Mouse (Mus musculus) embryonic facial prominence, embryonic 14.5 days (tissue): ENCODE data around the gene Gm12248. TPM values are rescaled to one million over a fixed set of nuclear protein-coding genes. Genes with fewer than 3 reads are reported as not detected.

Source experiments
- ATAC-seq: fragments of 200-750 bp; cut with Nextera tagmentation; 2 replicates; pipeline ENCODE4 v1.8.0; 2017; ENCODE audit warnings: low read depth, moderate number of reproducible peaks, moderate TSS enrichment
- DNase-seq: peaks from one replicate; pipeline ENCODE4 v3.0.0-alpha.2; 2015; ENCODE audit warnings: low spot score
- H3K27ac ChIP-seq: fragments of 300-500 bp; sonication (generic); replicated peaks from 2 replicates; pipeline ENCODE4 v1.5.1; 2014; ENCODE audit warnings: low read depth, mild to moderate bottlenecking, low read length, moderate library complexity
- H3K27me3 ChIP-seq: fragments of 300-500 bp; sonication (generic); replicated peaks from 2 replicates; pipeline ENCODE4 v1.6.1; 2014; ENCODE audit warnings: low read length; ENCODE audit not compliant: control insufficient read depth, insufficient read depth
- H3K36me3 ChIP-seq: fragments of 300-500 bp; sonication (generic); 2 replicates; pipeline ENCODE4 v1.6.1; 2014; ENCODE audit warnings: low read length, mixed read lengths; ENCODE audit not compliant: control insufficient read depth, insufficient read depth
- H3K4me1 ChIP-seq: fragments of 300-500 bp; sonication (generic); 2 replicates; pipeline ENCODE4 v1.6.1; 2014; ENCODE audit warnings: antibody characterized with exemption, low read length; ENCODE audit not compliant: control insufficient read depth, insufficient read depth
- H3K4me2 ChIP-seq: fragments of 300-500 bp; sonication (generic); 2 replicates; pipeline ENCODE4 v1.6.1; 2014; ENCODE audit warnings: low read depth, mild to moderate bottlenecking, low read length, moderate library complexity, mixed read lengths
- H3K4me3 ChIP-seq: fragments of 300-500 bp; sonication (generic); 2 replicates; pipeline ENCODE4 v1.5.1; 2014; ENCODE audit warnings: low read depth, mild to moderate bottlenecking, low read length
- H3K9ac ChIP-seq: fragments of 300-500 bp; sonication (generic); 2 replicates; pipeline ENCODE4 v1.6.1; 2014; ENCODE audit warnings: low read depth, mild to moderate bottlenecking, low read length, moderate library complexity, mixed read lengths
- H3K9me3 ChIP-seq: fragments of 300-500 bp; sonication (generic); 2 replicates; pipeline ENCODE4 v1.6.1; 2016; ENCODE audit warnings: low read length; ENCODE audit not compliant: control insufficient read depth
- WGBS: fragments of 180-500 bp; shearing (Covaris S2); extraction: QIAGEN DNeasy Blood & Tissue Kit; methylation state at CpG from one replicate; pipeline ENCODE4 v1.1.7; 2014; 5-methylcytosine and 5-hydroxymethylcytosine counted together
- polyA plus RNA-seq: library from polyadenylated mRNA; unstranded; fragments of >200 nt; fragmentation: Nextera tagmentation; extraction: Ambion mirVana; gene quantifications from 2 replicates; pipeline ENCODE4 v1.2.1, GENCODE M21; 2014

Gene Gm12248
- polyA plus RNA-seq, 1 experiment from 2014 or later, result not detected

- DNase-seq, result peak; percentile 55
- WGBS, result 64% methylated on average over 7 of the region's 7 CpGs
- H3K9ac ChIP-seq, result no peak overlapping the region
Measured at GRCm38 (mm10) chr11:58126397-58127160, 33.6 kb upstream of the Gm12248 start.

GRCm38 (mm10) chr11:58125021-58125420 lies 32.1 kb upstream of the Gm12248 start:
- no peak overlapping the region for H3K4me3 ChIP-seq
- DNase-seq (no peak), ATAC-seq (no peak)
- no peaks in the 10 kb centered on the region for H3K9me3 ChIP-seq
- no peaks in the 10 kb centered on the region for H3K4me1 ChIP-seq
- no peaks in the 10 kb centered on the region for H3K27me3 ChIP-seq
- H3K27ac ChIP-seq, result no peak overlapping the region
- WGBS, result 91% methylated on average over 11 of the region's 11 CpGs
- H3K4me2 ChIP-seq, result no peak overlapping the region
- H3K36me3 ChIP-seq, result peaks cover 86% of the 10 kb centered on the region
- no peak overlapping the region for H3K9ac ChIP-seq

More at GRCm38 (mm10) chr11:58126397-58127160, 33.6 kb upstream of the Gm12248 start:
- H3K27me3 ChIP-seq, result no peaks in the 10 kb centered on the region
- H3K4me2 ChIP-seq, result no peak overlapping the region
- H3K27ac ChIP-seq, result no peak overlapping the region
- H3K9me3 ChIP-seq, result no peaks in the 10 kb centered on the region
- H3K4me1 ChIP-seq, result no peaks in the 10 kb centered on the region
- peaks cover 85% of the 10 kb centered on the region for H3K36me3 ChIP-seq
- no peak overlapping the region for H3K4me3 ChIP-seq
- no peak for ATAC-seq

GRCm38 (mm10) chr11:58123711-58124110 lies 30.8 kb upstream of the Gm12248 start:
- WGBS, result 83% methylated on average over 2 of the region's 2 CpGs
- no peaks in the 10 kb centered on the region for H3K4me1 ChIP-seq
- H3K27me3 ChIP-seq, result no peaks in the 10 kb centered on the region
- H3K4me3 ChIP-seq, result no peak overlapping the region
- no peaks in the 10 kb centered on the region for H3K9me3 ChIP-seq
- no peak overlapping the region for H3K27ac ChIP-seq
- peaks cover 86% of the 10 kb centered on the region for H3K36me3 ChIP-seq
- no peak overlapping the region for H3K9ac ChIP-seq
- no peak overlapping the region for H3K4me2 ChIP-seq
- DNase-seq (no peak), ATAC-seq (no peak)

GRCm38 (mm10) chr11:58121351-58121750 lies 28.4 kb upstream of the Gm12248 start:
- Histone ChIP-seq H3K4me3 (no peak overlapping the region), H3K36me3 (peaks cover 84% of the 10 kb centered on the region), H3K9me3 (no peaks in the 10 kb centered on the region), H3K4me1 (no peaks in the 10 kb centered on the region), H3K9ac (no peak overlapping the region), H3K4me2 (no peak overlapping the region), H3K27ac (no peak overlapping the region), H3K27me3 (no peaks in the 10 kb centered on the region)
- 93% methylated on average over 9 of the region's 9 CpGs for whole genome bisulfite sequencing
- ATAC-seq, result no peak
- no peak for DNase-seq

- Histone ChIP-seq H3K9ac (no peak overlapping the region), H3K4me2 (no peak overlapping the region), H3K27me3 (no peaks in the 10 kb centered on the region), H3K4me3 (no peak overlapping the region), H3K4me1 (no peaks in the 10 kb centered on the region), H3K27ac (no peak overlapping the region), H3K36me3 (peaks cover 90% of the 10 kb centered on the region), H3K9me3 (no peaks in the 10 kb centered on the region)
- WGBS, result 62% methylated on average over 3 of the region's 3 CpGs
- ATAC-seq, result no peak
- no peak for DNase-seq
Measured at GRCm38 (mm10) chr11:58120655-58121054, 27.7 kb upstream of the Gm12248 start.

- peaks cover 96% of the 10 kb centered on the region for H3K36me3 ChIP-seq
- no peaks in the 10 kb centered on the region for H3K4me1 ChIP-seq
- no peak overlapping the region for H3K9ac ChIP-seq
- no peak for ATAC-seq
- H3K27me3 ChIP-seq, result no peaks in the 10 kb centered on the region
- H3K27ac ChIP-seq, result no peak overlapping the region
- no peak overlapping the region for H3K4me3 ChIP-seq
- H3K9me3 ChIP-seq, result no peaks in the 10 kb centered on the region
- DNase-seq, result no peak
- H3K4me2 ChIP-seq, result no peak overlapping the region
- 86% methylated on average over 10 of the region's 10 CpGs for WGBS
Measured at GRCm38 (mm10) chr11:58117044-58117652, 24.2 kb upstream of the Gm12248 start.

GRCm38 (mm10) chr11:58116560-58116959 lies 23.6 kb upstream of the Gm12248 start:
- Histone ChIP-seq H3K9ac (no peak overlapping the region), H3K4me2 (no peak overlapping the region), H3K4me3 (no peak overlapping the region), H3K4me1 (no peaks in the 10 kb centered on the region), H3K9me3 (no peaks in the 10 kb centered on the region), H3K36me3 (peaks cover 96% of the 10 kb centered on the region), H3K27me3 (no peaks in the 10 kb centered on the region), H3K27ac (no peak overlapping the region)
- DNase-seq (no peak), ATAC-seq (no peak)
- WGBS, result 69% methylated on average over 1 of the region's 1 CpGs

- Histone ChIP-seq H3K9ac (no peak overlapping the region), H3K9me3 (no peaks in the 10 kb centered on the region), H3K27me3 (no peaks in the 10 kb centered on the region), H3K4me3 (no peak overlapping the region), H3K27ac (no peak overlapping the region), H3K36me3 (peaks cover 34% of the 10 kb centered on the region), H3K4me1 (peaks cover 11% of the 10 kb centered on the region), H3K4me2 (no peak overlapping the region)
- ATAC-seq, result no peak
- 85% methylated on average over 4 of the region's 4 CpGs for WGBS
- no peak for DNase-seq
Measured at GRCm38 (mm10) chr11:58107664-58108337, 14.9 kb upstream of the Gm12248 start.
